Mouse (Mus musculus) heart, postnatal 14 days (tissue): ENCODE results near the gene Ucp1. TPM values are rescaled to one million over a fixed set of nuclear protein-coding genes. Genes with fewer than 3 reads are reported as not detected.
A peak's percentile ranks its signal among the peaks of the same experiment; 100 is the strongest.
"Not testable (repeated sequence)": the region's sequence is repeated elsewhere in the genome, so short reads cannot be mapped to it uniquely, and the experiment has no call there.

Source experiments
- DNase-seq, 2 experiments: peaks; one replicate each; pipeline ENCODE4 v3.0.0; 2021 to 2022
- intact Hi-C: fragments of 180-260 bp; cut with DNase I; formaldehyde crosslinking; loops from one replicate; pipeline ENCODE4 v1.15.1; 2025
- long read RNA-seq, 2 experiments: library from polyadenylated mRNA; stranded (forward); transcript quantifications; one replicate each; pipeline ENCODE4 v2.0.0; 2021
- total RNA-seq, 2 experiments: library from RNA; stranded (reverse); gene quantifications; 2 replicates each; pipeline ENCODE4 v1.2.3; 2021

Ucp1 gene
- total RNA-seq = 10 to 100 TPM in 1 of 2 experiments, under 1 TPM in 1; 0.78 to 77.9 TPM
- long read RNA-seq, experiment 1, partial matches to known transcripts = 0 of 2 reads
- long read RNA-seq, experiment 1, other reads (novel, unspliced or antisense) = 0 of 2 reads
- long read RNA-seq, experiment 2, transcript Ucp1-201 (6 exons, 1,636 nt) = major isoform, 104 of 107 reads
- long read RNA-seq, experiment 2, partial matches to known transcripts = 3 of 107 reads
- long read RNA-seq, experiment 2, other reads (novel, unspliced or antisense) = 0 of 107 reads

DNA sequence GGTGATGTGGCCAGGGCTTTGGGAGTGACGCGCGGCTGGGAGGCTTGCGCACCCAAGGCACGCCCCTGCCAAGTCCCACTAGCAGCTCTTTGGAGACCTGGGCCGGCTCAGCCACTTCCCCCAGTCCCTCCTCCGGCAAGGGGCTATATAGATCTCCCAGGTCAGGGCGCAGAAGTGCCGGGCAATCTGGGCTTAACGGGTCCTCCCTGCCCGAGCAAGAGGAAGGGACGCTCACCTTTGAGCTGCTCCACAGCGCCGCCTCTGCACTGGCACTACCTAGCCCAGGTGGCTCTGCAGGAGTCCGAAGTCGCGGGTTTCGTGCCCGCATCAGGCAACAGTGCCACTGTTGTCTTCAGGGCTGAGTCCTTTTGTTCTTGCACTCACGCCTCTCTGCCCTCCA is at the start of gene Ucp1:
TSS of gene Ucp1 (plus strand) at position 177 of the 400 bp plus-strand sequence.
- intact Hi-C loops = no loop called here
- DNase-seq = no peak

DNA sequence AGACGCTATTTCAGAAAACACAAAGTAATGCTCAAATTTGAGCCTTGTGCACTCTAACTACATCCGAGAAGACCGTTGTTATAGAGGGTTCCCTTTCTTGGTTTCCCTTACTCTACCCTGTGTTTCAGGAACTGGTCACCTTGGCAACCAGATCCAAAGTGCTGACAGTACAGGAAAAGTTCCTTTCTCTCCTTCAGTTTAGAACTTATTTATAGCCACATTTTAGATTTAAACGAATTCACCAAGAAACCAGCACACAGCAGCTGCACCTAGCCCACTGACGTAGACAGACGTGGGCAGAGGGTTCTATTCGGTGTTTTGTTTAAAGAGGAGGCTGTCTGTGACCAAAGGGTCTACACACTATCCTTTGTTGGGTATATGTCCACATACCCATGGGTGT is 46.0 kb upstream of the Ucp1 start:
- intact Hi-C loops = no loop called here
- no peak for DNase-seq

- no peak for DNase-seq
- intact Hi-C loops = loop anchor here (10.0 kb wide), 1 partner anchor 386 kb away; the partner anchor contains the start of gene Rnf150
Measured at GRCm38 (mm10) chr8:83250858-83251257, 39.3 kb upstream of the Ucp1 start.

DNA sequence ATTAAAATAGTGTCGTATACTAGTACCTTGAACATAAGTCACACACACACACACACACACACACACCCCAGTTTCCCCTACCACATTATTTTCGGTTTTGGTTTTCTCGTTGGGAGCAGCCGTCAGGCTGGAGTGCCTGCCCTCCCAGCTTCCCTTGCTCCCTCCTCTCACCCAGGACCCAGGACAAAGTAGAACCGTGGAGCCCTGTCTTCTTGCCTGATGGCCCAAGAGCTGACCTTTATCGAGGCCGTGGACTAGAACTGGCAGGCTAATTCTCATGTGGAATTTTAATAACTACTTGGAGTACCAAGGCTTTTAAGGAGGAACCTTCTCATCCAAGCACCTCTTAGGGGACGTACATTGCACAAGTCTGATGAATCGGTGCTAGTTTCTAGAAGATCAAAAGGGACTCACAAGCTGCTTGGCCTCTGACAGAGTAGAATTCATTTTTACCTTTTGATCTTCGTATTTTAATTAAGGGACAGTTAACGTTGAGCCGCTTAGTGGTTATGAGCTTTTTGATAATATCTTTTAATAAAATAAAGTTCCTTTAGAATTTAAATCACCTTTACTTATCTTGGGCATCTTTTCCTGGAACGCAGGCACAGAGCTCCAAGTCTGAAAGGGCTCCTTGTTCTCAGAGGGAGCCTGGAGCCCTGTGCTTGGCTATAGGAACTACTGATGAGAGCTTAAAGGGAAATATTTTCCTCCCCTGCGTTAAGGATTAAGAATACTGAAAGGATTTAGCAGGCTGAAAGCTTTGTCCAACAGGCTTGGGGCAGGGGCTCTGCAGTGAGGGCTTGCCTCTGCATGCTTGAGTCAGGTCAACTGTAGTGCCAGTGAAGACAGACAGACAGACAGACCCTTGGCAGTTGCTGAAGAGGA is 38.5 kb upstream of the Ucp1 start:
- intact Hi-C loops = loop anchor here (10.0 kb wide), 1 partner anchor 387 kb away; the partner anchor contains the start of gene Rnf150
- no peak for DNase-seq

DNA sequence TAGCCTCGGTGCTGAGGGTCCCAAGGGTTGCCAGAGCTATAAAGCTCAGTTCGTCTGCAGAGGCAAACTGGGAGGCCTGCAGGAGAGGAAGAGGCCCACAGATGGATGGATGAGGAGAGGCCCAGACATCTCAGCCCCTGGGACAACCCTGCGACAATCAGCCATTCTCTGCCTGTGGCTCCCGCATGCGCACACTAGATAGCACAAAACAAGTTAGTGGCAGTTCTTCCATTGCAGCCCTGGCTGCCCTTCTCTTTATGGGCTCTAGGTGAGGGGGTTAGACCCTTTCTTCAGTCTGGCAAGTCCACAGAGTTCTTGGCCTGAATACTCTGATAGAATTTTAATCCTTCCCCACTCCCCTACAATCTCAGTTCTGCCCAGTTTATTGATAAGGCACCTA is 37.4 kb upstream of the Ucp1 start:
- no peak for DNase-seq
- intact Hi-C loops = loop anchor here (10.0 kb wide), 1 partner anchor 388 kb away; the partner anchor contains the start of gene Rnf150

DNA sequence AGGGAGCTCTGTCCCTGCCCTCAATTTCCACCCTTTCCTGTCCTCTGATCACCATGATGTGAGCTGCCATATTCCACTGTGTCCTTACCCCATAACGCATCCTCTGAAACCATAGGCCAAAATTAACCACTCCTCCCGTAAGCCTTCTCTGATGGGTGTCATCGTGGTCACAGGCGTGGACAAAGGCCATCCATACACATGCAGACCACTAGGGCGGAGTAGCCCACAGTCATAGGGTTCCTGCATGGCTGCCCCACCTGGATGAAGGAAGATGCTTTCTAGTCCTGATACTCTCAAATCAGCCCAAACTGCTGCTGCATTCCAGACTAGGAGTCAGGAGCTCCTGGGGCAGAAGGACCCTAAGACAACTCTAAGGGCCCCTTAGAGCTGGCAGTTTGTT is 32.5 kb upstream of the Ucp1 start:
- intact Hi-C loops = loop anchor here (10.0 kb wide), 1 partner anchor 393 kb away; the partner anchor contains the start of gene Rnf150
- DNase-seq = no peak

DNA sequence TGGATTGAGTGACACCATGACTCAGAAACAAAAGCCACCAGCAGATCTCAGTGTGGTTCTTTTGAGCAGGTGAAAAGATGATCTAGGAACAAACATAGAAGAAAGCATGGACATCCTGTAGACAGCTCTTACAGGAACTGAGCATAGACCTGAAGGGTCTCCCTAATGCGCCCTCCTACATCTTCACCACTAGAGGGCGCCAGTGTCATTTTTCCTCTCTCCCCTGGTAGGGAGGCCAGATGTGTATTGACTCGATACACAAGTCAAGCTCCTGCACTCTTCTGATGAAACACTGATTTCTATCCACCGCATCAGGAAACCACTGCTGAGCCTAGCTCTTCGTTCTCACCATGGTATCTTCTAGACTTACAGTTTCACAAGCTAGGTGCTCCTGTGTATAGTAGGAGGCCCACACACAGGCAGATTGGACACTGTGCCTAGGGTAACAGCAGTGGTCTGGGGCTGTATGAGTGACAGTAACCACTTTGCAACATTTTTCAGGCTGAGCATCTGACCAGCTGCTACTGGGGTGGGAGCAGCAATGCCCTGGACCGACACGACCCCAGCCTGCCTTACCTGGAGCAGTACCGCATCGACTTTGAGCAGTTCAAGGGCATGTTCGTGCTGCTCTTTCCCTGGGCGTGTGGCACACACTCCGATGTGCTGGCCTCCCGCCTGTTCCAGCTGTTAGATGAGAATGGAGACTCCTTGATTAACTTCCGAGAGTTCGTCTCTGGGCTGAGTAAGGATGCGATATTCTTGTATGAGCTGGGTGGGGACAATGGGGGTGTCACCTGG is 29.5 kb upstream of the Ucp1 start:
- peak; percentile 58 to 76 for DNase-seq
- intact Hi-C loops = loop anchor here (1.0 to 5.0 kb wide), 3 partner anchors 82 to 190 kb away; no protein-coding TSS in a partner anchor

DNA sequence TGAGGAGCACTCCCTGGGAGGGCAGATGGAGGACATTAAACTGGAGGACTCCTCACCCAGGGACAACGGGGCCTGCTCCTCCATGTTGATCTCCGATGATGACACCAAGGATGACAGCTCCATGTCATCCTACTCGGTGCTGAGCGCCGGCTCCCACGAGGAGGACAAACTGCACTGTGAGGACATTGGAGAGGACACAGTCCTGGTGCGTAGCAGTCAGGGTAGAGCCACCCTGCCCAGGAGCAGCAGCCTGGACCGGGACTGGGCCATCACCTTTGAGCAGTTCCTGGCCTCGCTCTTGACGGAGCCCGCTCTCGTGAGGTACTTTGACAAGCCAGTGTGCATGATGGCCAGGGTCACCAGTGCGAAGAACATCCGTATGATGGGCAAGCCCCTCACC is 19.0 kb upstream of the Ucp1 start:
- intact Hi-C loops = no loop called here

GRCm38 (mm10) chr8:83272464-83272863 is 17.7 kb upstream of the Ucp1 start:
- DNase-seq = no peak
- intact Hi-C loops = no loop called here

More for the DNA sequence above, 19.0 kb upstream of the Ucp1 start:
- DNase-seq = no peak

DNA sequence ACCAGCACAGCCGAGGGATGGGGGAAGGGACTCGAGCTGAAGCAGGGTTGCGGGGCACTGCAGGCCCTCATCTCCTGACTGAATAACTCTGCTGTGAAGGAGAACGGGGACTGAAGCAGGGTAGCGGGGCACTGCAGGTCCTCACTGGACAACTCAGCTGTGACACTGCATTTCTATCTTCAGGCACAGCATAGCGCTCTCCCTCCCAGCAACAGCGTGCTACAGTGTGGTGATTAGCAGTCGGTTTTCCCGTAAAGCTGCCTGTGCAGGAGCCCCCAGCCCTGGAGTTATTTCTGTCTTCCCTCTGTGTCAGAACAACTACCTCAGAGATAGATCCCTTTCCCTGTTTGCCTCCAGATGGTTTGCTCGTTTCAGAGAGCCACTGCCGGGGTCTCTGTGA is 15.7 kb upstream of the Ucp1 start:
- no peak for DNase-seq
- intact Hi-C loops = no loop called here

DNA sequence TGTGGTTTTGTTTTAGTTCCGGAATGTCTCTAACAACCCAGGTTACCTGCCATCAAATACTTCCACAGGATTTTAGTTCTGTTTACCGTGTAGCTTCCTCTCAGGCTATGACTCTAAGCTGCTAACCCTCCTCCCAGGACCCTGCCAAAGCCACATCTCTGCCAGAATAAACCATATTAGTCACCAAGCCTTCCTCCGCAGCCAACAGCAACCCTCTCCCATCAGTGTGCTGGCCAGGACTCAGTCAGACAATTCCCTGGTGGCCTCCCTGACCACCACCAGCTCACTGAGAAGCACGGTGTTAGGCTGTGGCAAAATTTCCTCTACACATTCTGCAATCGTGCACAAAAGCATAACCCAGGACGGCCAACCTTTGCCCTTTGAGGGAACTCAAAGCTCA is 11.7 kb upstream of the Ucp1 start:
- intact Hi-C loops = no loop called here
- DNase-seq = peak in 1 of 2 experiments; percentile 47

GRCm38 (mm10) chr8:83285391-83285790 is 4.8 kb upstream of the Ucp1 start:
- intact Hi-C loops = no loop called here
- no peak for DNase-seq

GRCm38 (mm10) chr8:83297375-83297774 is 7.2 kb downstream of the Ucp1 start:
- intact Hi-C loops = no loop called here
- DNase-seq = no peak

GRCm38 (mm10) chr8:83300135-83300534 is 10.0 kb downstream of the Ucp1 start:
- intact Hi-C loops = loop anchor here (5.0 kb wide), 1 partner anchor 42 kb away; no protein-coding TSS in a partner anchor
- peak in 1 of 2 experiments; percentile 11 for DNase-seq

GRCm38 (mm10) chr8:83304946-83305345 is 14.8 kb downstream of the Ucp1 start:
- DNase-seq = no peak
- intact Hi-C loops = loop anchor here (5.0 kb wide), 1 partner anchor 37 kb away; no protein-coding TSS in a partner anchor

GRCm38 (mm10) chr8:83309836-83310235 is 19.7 kb downstream of the Ucp1 start:
- intact Hi-C loops = no loop called here
- no peak for DNase-seq

- intact Hi-C loops = not testable (repeated sequence)
Measured at GRCm38 (mm10) chr8:83315084-83315483, 24.9 kb downstream of the Ucp1 start.

DNA sequence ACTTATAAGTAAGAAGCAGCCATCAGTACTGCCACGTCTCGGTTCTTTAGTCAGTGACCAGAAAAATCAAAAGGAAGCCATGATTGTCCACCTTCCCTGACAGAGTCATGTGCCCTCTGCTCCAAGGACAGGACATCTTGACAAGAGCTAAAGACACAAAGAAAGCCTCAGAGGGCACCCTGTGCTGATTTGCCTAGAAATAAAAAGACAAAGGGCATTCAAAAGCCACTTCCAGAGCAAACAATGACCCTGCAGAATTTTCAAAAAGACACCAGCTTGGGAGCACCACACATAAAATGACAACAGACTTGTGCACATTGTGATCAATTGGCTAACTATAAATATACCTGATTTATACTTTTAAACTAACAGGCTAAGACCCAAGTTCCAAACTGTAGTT is 25.5 kb downstream of the Ucp1 start:
- intact Hi-C loops = no loop called here
- DNase-seq = no peak

More at GRCm38 (mm10) chr8:83315084-83315483, 24.9 kb downstream of the Ucp1 start:
- not testable (repeated sequence) for DNase-seq

- DNase-seq = no peak
- intact Hi-C loops = no loop called here
Measured at GRCm38 (mm10) chr8:83320543-83320942, 30.4 kb downstream of the Ucp1 start.

GRCm38 (mm10) chr8:83322374-83322773 is 32.2 kb downstream of the Ucp1 start:
- no peak for DNase-seq
- intact Hi-C loops = no loop called here
